In genomic region chr3:142395520-142396193, GRCm38 (mm10) we compare ENCODE assay signal across 8 mouse cellular contexts. TPM values are rescaled to one million over a fixed set of nuclear protein-coding genes. Genes with fewer than 3 reads are reported as not detected.
DNase-seq lines count a peak whose midpoint lies in the region; ATAC-seq lines count a peak whose summit lies in the region.

Gene Pdlim5, minus strand, starts transcription at chr3:142395696.

- peak; percentile 89 for ATAC-seq in frontal cortex, adult (ENCODE audit: low TSS enrichment)

- H3K4me3 ChIP-seq in hindbrain, embryonic 10.5 days: peak within 1 kb of the TSS; percentile 81

- no peaks in the 10 kb centered on the region for H3K36me3 ChIP-seq in hindbrain, embryonic 10.5 days

- peaks cover 14% of the 10 kb centered on the region for H3K4me1 ChIP-seq in hindbrain, embryonic 10.5 days (replicated peaks)

- under 1% methylated on average over 46 of the region's 46 CpGs for WGBS in hindbrain, embryonic 10.5 days

- 0 out of 2 replicates have a peak, but pooled peaks cover 8% of the 10 kb centered on the region for H3K27me3 ChIP-seq in hindbrain, embryonic 10.5 days (ENCODE audit: insufficient read depth, poor library complexity, severe bottlenecking)

- no peaks in the 10 kb centered on the region for H3K9me3 ChIP-seq in hindbrain, embryonic 10.5 days

- H3K27ac ChIP-seq in hindbrain, embryonic 10.5 days: peak within 1 kb of the TSS; percentile 90

- DNase-seq in MEL-GATA-1-ER (ENCODE audit: extremely low read depth, low read depth): peak; percentile 65
- DNase-seq in cerebellum, adult 8-10 months: peak; percentile 50
- peak; percentile 96 for DNase-seq in hindbrain, embryonic 10.5 days (ENCODE audit: low spot score)
- DNase-seq in layer of hippocampus, postnatal 10 days (ENCODE audit: low spot score in 2 of 2): peak; percentile 90 to 94
- DNase-seq in lung, postnatal 10 days: peak; percentile 94
- DNase-seq in ovary, postnatal 36 days (ENCODE audit: low spot score): peak; percentile 97
- peak; percentile 98 for DNase-seq in thymus, postnatal 25 days

RNA-seq across cellular contexts. Expression of gene Pdlim5, which starts in this region (rescaled TPM):
- 14.6 and 19.3 TPM in 2 replicates for polyA plus RNA-seq in hindbrain, embryonic 10.5 days (2016; fragmentation: Nextera tagmentation; extraction: Ambion mirVana)
- total RNA-seq in layer of hippocampus, postnatal 10 days (2021): 10 to 100 TPM; 26.3 to 27.6 TPM

Comparison
In these comparisons a context has a peak if more than half of its experiments do, and no peak if none do; other contexts are left out.
1. Peak in every context shown above with its lines: DNase-seq, ATAC-seq, H3K4me3 ChIP-seq and H3K27ac ChIP-seq.